Mouse (Mus musculus) erythroblast, adult 5-6 weeks (primary cell): ENCODE results near the gene Gm3012. TPM values are rescaled to one million over a fixed set of nuclear protein-coding genes. Genes with fewer than 3 reads are reported as not detected.
"Not testable (repeated sequence)": the region's sequence is repeated elsewhere in the genome, so short reads cannot be mapped to it uniquely, and the experiment has no call there.

ENCODE experiments used
- ATAC-seq: replicated peaks from 2 replicates; pipeline ENCODE4 v1.8.0; 2016; ENCODE audit warnings: moderate number of reproducible peaks, mild to moderate bottlenecking, moderate TSS enrichment, inconsistent platforms; ENCODE audit not compliant: poor library complexity, low FRiP score, severe bottlenecking
- total RNA-seq, 2 experiments: library from RNA; stranded (forward) in 1 of 2; stranded (reverse) in 1 of 2; fragments of 150-400 nt in 1 of 2; fragments of 200-764, 138-1000 nt in 1 of 2; gene quantifications; 2 replicates each; pipeline versions ENCODE4 v1.2.3 to v1.2.4; 2015 to 2017; ENCODE audit warnings: low replicate concordance in 2 of 2

Gene Gm3012
- total RNA-seq (2015; ENCODE audit: low replicate concordance) (not detected in 2 replicates), total RNA-seq (2017; ENCODE audit: low replicate concordance) (not detected in 2 replicates)

GRCm38 (mm10) chr14:3634212-3634611, at the start of gene Gm3012:
Gene Gm3012 (plus strand): TSS chr14:3634512.
- ATAC-seq = not testable (repeated sequence)

- ATAC-seq = not testable (repeated sequence)
Measured at GRCm38 (mm10) chr14:3651730-3652129, 17.4 kb downstream of the Gm3012 start, which contains the start of gene Gm3020. Gene Gm3020 (plus strand): TSS chr14:3652030.

DNA sequence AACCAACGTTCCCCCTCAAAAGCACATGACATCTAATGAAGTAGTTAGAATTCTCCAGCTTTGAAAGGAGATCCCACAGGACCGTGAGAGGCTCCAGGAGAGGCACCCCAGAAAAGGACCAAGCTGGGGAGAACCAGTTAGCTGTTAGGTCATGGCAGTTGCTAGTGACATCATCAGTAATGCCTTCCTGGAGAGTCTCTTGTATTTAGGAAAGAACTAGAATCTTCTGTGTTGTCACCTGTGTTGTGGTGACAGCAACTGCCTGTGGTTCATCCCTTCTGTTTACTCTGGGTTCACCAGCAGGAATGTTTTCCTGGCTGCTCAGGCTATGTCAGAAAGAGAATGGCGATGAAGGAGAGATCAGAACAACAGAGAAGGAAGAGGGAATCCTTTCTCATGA, 54.2 kb downstream of the Gm3012 start, which contains the start of gene Gm3043:
Gm3043 (plus strand) TSS at position 301 of the 400 bp plus-strand sequence.
- not testable (repeated sequence) for ATAC-seq

Other genes starting within 250 kb of the Gm3012 start
- gene Gm10413, start 239.4 kb upstream of the Gm3012 start, total RNA-seq (2015; ENCODE audit: low replicate concordance) = not detected in 2 replicates
- gene Gm10413, start 239.4 kb upstream of the Gm3012 start, total RNA-seq (2017; ENCODE audit: low replicate concordance) = not detected in 2 replicates
- gene Gm10409, start 221.9 kb upstream of the Gm3012 start, total RNA-seq (2015; ENCODE audit: low replicate concordance) = not detected in 2 replicates
- gene Gm10409, start 221.9 kb upstream of the Gm3012 start, total RNA-seq (2017; ENCODE audit: low replicate concordance) = not detected in 2 replicates
- gene Gm3005, start 206.4 kb upstream of the Gm3012 start, total RNA-seq (2015; ENCODE audit: low replicate concordance) = not detected in 2 replicates
- gene Gm3005, start 206.4 kb upstream of the Gm3012 start, total RNA-seq (2017; ENCODE audit: low replicate concordance) = not detected in 2 replicates
- gene Gm10408, start 185.1 kb upstream of the Gm3012 start, total RNA-seq (2015; ENCODE audit: low replicate concordance) = not detected in 2 replicates
- not detected in 2 replicates for gene Gm10408, start 185.1 kb upstream of the Gm3012 start, total RNA-seq (2017; ENCODE audit: low replicate concordance)
- not detected in 2 replicates for gene Gm3020, start 17.5 kb downstream of the Gm3012 start, total RNA-seq (2015; ENCODE audit: low replicate concordance)
- gene Gm3020, start 17.5 kb downstream of the Gm3012 start, total RNA-seq (2017; ENCODE audit: low replicate concordance) = not detected in 2 replicates
- gene Gm3043, start 54.3 kb downstream of the Gm3012 start, total RNA-seq (2015; ENCODE audit: low replicate concordance) = not detected in 2 replicates
- not detected in 2 replicates for gene Gm3043, start 54.3 kb downstream of the Gm3012 start, total RNA-seq (2017; ENCODE audit: low replicate concordance)
- gene Gm3002, start 175.6 kb downstream of the Gm3012 start, total RNA-seq (2015; ENCODE audit: low replicate concordance) = not detected in 2 replicates
- gene Gm3002, start 175.6 kb downstream of the Gm3012 start, total RNA-seq (2017; ENCODE audit: low replicate concordance) = not detected in 2 replicates
- gene Gm3033, start 211.7 kb downstream of the Gm3012 start, total RNA-seq (2015; ENCODE audit: low replicate concordance) = not detected in 2 replicates
- gene Gm3033, start 211.7 kb downstream of the Gm3012 start, total RNA-seq (2017; ENCODE audit: low replicate concordance) = not detected in 2 replicates
- gene Gm2916, start 249.7 kb downstream of the Gm3012 start, total RNA-seq (2015; ENCODE audit: low replicate concordance) = not detected in 2 replicates
- not detected in 2 replicates for gene Gm2916, start 249.7 kb downstream of the Gm3012 start, total RNA-seq (2017; ENCODE audit: low replicate concordance)